Mouse (Mus musculus) heart, embryonic 13.5 days (tissue): ENCODE measurements at regions not wholly inside any gene's neighbourhood (a gene's known extent, or its start where the extent isn't known, plus 50 kb on each side); places are given as distances from the start of the nearest gene placed in this dataset.

Experiments
- ATAC-seq: fragments of 200-750 bp; cut with Nextera tagmentation; 2 replicates; pipeline ENCODE4 v1.8.0; 2017; ENCODE audit warnings: moderate TSS enrichment; ENCODE audit not compliant: insufficient number of reproducible peaks, low FRiP score, low TSS enrichment; ENCODE audit errors: extremely low read depth
- H3K27ac ChIP-seq: fragments of 300-500 bp; sonication (generic); replicated peaks from 2 replicates; pipeline ENCODE4 v1.5.1; 2015; ENCODE audit warnings: moderate library complexity, mild to moderate bottlenecking, inconsistent platforms
- H3K27me3 ChIP-seq: fragments of 300-500 bp; sonication (generic); replicated peaks from 2 replicates; pipeline ENCODE4 v1.6.1; 2015; ENCODE audit warnings: mild to moderate bottlenecking, inconsistent platforms
- H3K36me3 ChIP-seq: fragments of 300-500 bp; sonication (generic); 2 replicates; pipeline ENCODE4 v1.6.1; 2015; ENCODE audit warnings: mild to moderate bottlenecking, inconsistent platforms
- H3K4me1 ChIP-seq: fragments of 300-500 bp; sonication (generic); 2 replicates; pipeline ENCODE4 v1.6.1; 2015; ENCODE audit warnings: inconsistent platforms
- H3K4me2 ChIP-seq: fragments of 300-500 bp; sonication (generic); 2 replicates; pipeline ENCODE4 v1.6.1; 2015; ENCODE audit warnings: inconsistent platforms, mild to moderate bottlenecking, moderate library complexity
- H3K4me3 ChIP-seq: fragments of 300-500 bp; sonication (generic); 2 replicates; pipeline ENCODE4 v1.5.1; 2015; ENCODE audit warnings: moderate library complexity, mild to moderate bottlenecking, inconsistent platforms
- H3K9ac ChIP-seq: fragments of 300-500 bp; sonication (generic); 2 replicates; pipeline ENCODE4 v1.6.1; 2015; ENCODE audit warnings: inconsistent platforms, mild to moderate bottlenecking, moderate library complexity
- H3K9me3 ChIP-seq: fragments of 300-500 bp; sonication (generic); 2 replicates; pipeline ENCODE4 v1.6.1; 2016; ENCODE audit warnings: inconsistent platforms
- WGBS: fragments of 180-500 bp; shearing (Covaris S2); methylation state at CpG from one replicate; pipeline ENCODE4 v1.1.7; 2015; ENCODE audit warnings: mixed read lengths; 5-methylcytosine and 5-hydroxymethylcytosine counted together

GRCm38 (mm10) chr8:11145251-11145650 lies 137.0 kb upstream of the Irs2 start:
- WGBS: 75% methylated on average over 3 of the region's 3 CpGs

GRCm38 (mm10) chr8:11140566-11140965 lies 132.3 kb upstream of the Irs2 start:
- H3K36me3 ChIP-seq: no peaks in the 10 kb centered on the region
- H3K4me1 ChIP-seq: no peaks in the 10 kb centered on the region
- H3K27ac ChIP-seq: no peak overlapping the region
- H3K9me3 ChIP-seq: no peaks in the 10 kb centered on the region
- no peaks in the 10 kb centered on the region for H3K27me3 ChIP-seq
- no peak overlapping the region for H3K4me2 ChIP-seq
- WGBS: 88% methylated on average over 1 of the region's 1 CpGs
- no peak overlapping the region for H3K4me3 ChIP-seq
- no peak for ATAC-seq
- no peak overlapping the region for H3K9ac ChIP-seq

More at GRCm38 (mm10) chr8:11145251-11145650, 137.0 kb upstream of the Irs2 start:
- Histone ChIP-seq H3K27ac (no peak overlapping the region), H3K9ac (no peak overlapping the region), H3K4me1 (peaks cover 3% of the 10 kb centered on the region; the same call in 1 of the 2 replicates), H3K27me3 (no peaks in the 10 kb centered on the region), H3K4me2 (no peak overlapping the region), H3K9me3 (no peaks in the 10 kb centered on the region), H3K36me3 (no peaks in the 10 kb centered on the region), H3K4me3 (no peak overlapping the region)
- no peak for ATAC-seq

- Histone ChIP-seq H3K4me3 (no peak overlapping the region), H3K36me3 (no peaks in the 10 kb centered on the region), H3K9me3 (no peaks in the 10 kb centered on the region), H3K4me1 (no peaks in the 10 kb centered on the region), H3K27ac (no peak overlapping the region), H3K27me3 (no peaks in the 10 kb centered on the region), H3K9ac (no peak overlapping the region), H3K4me2 (no peak overlapping the region)
- ATAC-seq: no peak
- WGBS: 77% methylated on average over 2 of the region's 2 CpGs
Measured at GRCm38 (mm10) chr8:11139294-11139693, 131.0 kb upstream of the Irs2 start.

DNA sequence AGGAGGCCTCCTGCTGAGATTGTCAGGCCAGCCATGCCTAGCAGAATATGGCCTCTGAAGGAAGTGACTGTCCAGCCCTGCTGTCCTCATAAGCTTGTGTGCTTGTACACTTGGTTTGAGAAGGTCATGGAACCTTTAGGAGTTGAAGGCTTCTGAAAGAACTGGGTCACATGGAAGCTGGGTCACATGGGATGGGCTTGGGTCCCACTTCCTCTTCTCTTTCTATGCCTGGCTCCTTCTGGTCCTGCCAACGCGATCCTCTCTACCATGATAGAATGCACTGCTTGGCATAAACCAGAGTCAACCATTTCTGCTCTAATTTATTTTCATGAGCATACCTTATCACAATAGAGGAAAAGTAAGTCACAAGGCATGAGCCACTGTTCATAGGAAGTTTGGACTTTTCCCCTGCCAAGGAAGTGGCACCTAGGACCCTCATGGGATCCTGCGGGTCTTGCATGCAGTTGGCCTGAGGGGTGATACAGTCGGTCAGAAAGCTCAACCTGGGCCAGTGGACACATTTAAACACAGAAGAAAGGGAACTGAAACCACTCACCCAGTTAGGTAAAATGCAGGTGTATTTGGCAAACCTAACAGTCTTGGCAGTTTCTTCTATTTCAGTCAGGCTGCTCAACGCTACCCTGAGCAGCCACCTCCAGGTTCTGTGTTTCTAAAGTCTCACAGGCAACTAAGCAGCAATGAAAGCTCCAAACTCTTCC lies 130.2 kb upstream of the Irs2 start:
- Histone ChIP-seq H3K27ac (no peak overlapping the region), H3K4me2 (no peak overlapping the region), H3K9ac (no peak overlapping the region), H3K4me1 (no peaks in the 10 kb centered on the region), H3K36me3 (no peaks in the 10 kb centered on the region), H3K27me3 (no peaks in the 10 kb centered on the region), H3K9me3 (no peaks in the 10 kb centered on the region), H3K4me3 (no peak overlapping the region)
- 90% methylated on average over 5 of the region's 5 CpGs for WGBS
- ATAC-seq: no peak

- Histone ChIP-seq H3K4me2 (no peak overlapping the region), H3K27ac (no peak overlapping the region), H3K9ac (no peak overlapping the region), H3K4me3 (no peak overlapping the region), H3K4me1 (no peaks in the 10 kb centered on the region), H3K36me3 (no peaks in the 10 kb centered on the region), H3K9me3 (no peaks in the 10 kb centered on the region), H3K27me3 (no peaks in the 10 kb centered on the region; the same call in 1 of the 2 replicates)
- no peak for ATAC-seq
- WGBS: 77% methylated on average over 4 of the region's 4 CpGs
Measured at GRCm38 (mm10) chr8:11136566-11136965, 128.3 kb upstream of the Irs2 start.

- no peak overlapping the region for H3K27ac ChIP-seq
- no peak for ATAC-seq
- 81% methylated on average over 11 of the region's 11 CpGs for WGBS
- no peaks in the 10 kb centered on the region for H3K9me3 ChIP-seq
- H3K4me3 ChIP-seq: no peak overlapping the region
- peaks cover 5% of the 10 kb centered on the region; the same call in 1 of the 2 replicates for H3K27me3 ChIP-seq
- H3K4me1 ChIP-seq: no peaks in the 10 kb centered on the region
- no peak overlapping the region for H3K9ac ChIP-seq
- no peak overlapping the region for H3K4me2 ChIP-seq
- no peaks in the 10 kb centered on the region for H3K36me3 ChIP-seq
Measured at GRCm38 (mm10) chr8:11135135-11135534, 126.9 kb upstream of the Irs2 start.

GRCm38 (mm10) chr8:11134562-11134961 lies 126.3 kb upstream of the Irs2 start:
- 84% methylated on average over 4 of the region's 4 CpGs for WGBS
- no peak for ATAC-seq
- H3K36me3 ChIP-seq: no peaks in the 10 kb centered on the region
- H3K9ac ChIP-seq: no peak overlapping the region
- H3K27me3 ChIP-seq: peaks cover 5% of the 10 kb centered on the region; the same call in 1 of the 2 replicates
- H3K9me3 ChIP-seq: no peaks in the 10 kb centered on the region
- no peak overlapping the region for H3K27ac ChIP-seq
- no peaks in the 10 kb centered on the region for H3K4me1 ChIP-seq
- no peak overlapping the region for H3K4me3 ChIP-seq
- H3K4me2 ChIP-seq: no peak overlapping the region

DNA sequence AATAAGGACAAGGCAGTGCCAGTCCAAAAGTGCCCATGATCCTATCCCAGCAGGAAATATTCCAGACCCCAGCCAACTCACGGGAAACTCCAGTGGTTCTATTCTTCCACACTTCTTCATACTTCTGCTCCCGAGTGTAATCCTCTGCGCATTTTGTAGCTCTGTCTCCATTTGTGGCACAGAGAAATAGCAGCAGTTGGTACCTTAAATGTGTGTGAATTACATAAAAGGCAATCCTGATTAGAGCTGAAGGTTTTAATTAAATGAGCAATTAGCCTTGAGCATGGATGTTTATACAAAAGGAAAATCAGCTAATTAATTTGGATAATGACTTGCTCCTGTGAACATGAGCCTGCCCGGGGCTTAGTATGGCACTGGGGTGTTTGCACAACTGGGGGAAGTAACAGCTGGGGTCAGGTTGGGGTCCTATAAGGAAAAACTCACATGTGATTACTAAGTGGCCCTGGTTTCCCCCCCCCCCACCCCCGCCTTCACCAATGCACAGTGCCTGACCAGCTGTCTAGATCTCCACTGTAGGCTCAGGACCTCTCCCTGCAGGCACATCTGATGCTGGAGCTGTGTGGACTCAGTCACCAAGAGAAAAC lies 110.9 kb upstream of the Irs2 start:
- no peak for ATAC-seq

DNA sequence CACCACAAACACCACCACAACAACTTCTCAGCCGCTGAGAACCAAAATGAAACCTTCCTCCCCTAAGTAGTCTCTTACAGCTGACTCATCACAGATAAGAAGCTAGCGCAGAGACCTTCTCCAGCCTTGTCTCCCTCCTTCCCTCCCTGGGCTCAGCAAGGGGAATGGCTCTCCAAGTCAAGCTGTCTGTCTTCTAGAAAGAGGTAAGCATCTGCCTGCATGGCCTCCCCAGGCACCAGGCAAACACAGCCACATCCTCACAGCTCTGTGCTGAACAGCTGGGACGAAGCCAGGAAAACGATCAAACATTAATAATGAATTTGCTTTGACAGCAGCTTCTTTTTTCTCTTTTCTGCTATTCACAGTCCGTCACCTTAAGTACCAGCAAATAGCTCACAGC lies 108.3 kb upstream of the Irs2 start:
- H3K4me3 ChIP-seq: no peak overlapping the region
- H3K27me3 ChIP-seq: no peaks in the 10 kb centered on the region
- H3K4me1 ChIP-seq: peaks cover 27% of the 10 kb centered on the region
- no peak overlapping the region for H3K27ac ChIP-seq
- H3K9ac ChIP-seq: no peak overlapping the region
- H3K4me2 ChIP-seq: no peak overlapping the region
- WGBS: 57% methylated on average over 5 of the region's 5 CpGs
- no peaks in the 10 kb centered on the region for H3K36me3 ChIP-seq
- no peaks in the 10 kb centered on the region for H3K9me3 ChIP-seq
- no peak for ATAC-seq

More for the DNA sequence above, 110.9 kb upstream of the Irs2 start:
- H3K27ac ChIP-seq: no peak overlapping the region
- peaks cover 18% of the 10 kb centered on the region for H3K4me1 ChIP-seq
- no peaks in the 10 kb centered on the region for H3K36me3 ChIP-seq
- H3K4me3 ChIP-seq: no peak overlapping the region
- no peak overlapping the region for H3K4me2 ChIP-seq
- H3K9ac ChIP-seq: no peak overlapping the region
- WGBS: 79% methylated on average over 5 of the region's 5 CpGs
- H3K9me3 ChIP-seq: no peaks in the 10 kb centered on the region
- no peaks in the 10 kb centered on the region for H3K27me3 ChIP-seq

DNA sequence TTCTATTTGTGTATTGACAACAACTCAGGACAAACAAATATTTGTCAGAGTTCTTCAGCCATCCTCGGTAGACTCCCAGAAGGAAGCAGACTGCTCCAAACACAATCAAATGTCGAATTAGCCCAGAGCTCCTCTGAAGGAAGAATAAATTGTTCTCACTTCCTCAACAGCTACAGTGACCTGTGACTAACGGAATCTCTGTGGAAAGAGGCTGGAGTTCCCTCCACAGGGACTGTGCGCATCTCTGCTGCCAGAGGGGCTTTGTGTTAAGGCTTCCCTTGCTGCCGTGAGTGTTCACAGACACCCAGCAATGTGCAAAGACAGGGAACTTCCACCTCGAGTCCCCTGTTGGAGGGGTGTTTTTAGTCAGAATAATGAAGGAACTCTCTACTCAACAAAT lies 107.0 kb upstream of the Irs2 start:
- Histone ChIP-seq H3K27me3 (0 out of 2 replicates have a peak, but pooled peaks cover 2% of the 10 kb centered on the region), H3K9me3 (no peaks in the 10 kb centered on the region), H3K4me2 (no peak overlapping the region), H3K9ac (no peak overlapping the region), H3K4me3 (no peak overlapping the region), H3K4me1 (peaks cover 27% of the 10 kb centered on the region), H3K36me3 (no peaks in the 10 kb centered on the region), H3K27ac (no peak overlapping the region)
- ATAC-seq: no peak
- 40% methylated on average over 6 of the region's 6 CpGs for WGBS

- WGBS: 46% methylated on average over 8 of the region's 8 CpGs
- H3K4me3 ChIP-seq: no peak overlapping the region
- H3K9ac ChIP-seq: no peak overlapping the region
- H3K27me3 ChIP-seq: 0 out of 2 replicates have a peak, but pooled peaks cover 2% of the 10 kb centered on the region
- peaks cover 27% of the 10 kb centered on the region for H3K4me1 ChIP-seq
- H3K4me2 ChIP-seq: no peak overlapping the region
- ATAC-seq: no peak
- no peaks in the 10 kb centered on the region for H3K9me3 ChIP-seq
- H3K36me3 ChIP-seq: no peaks in the 10 kb centered on the region
- no peak overlapping the region for H3K27ac ChIP-seq
Measured at GRCm38 (mm10) chr8:11114531-11114930, 106.3 kb upstream of the Irs2 start.
